Mouse (Mus musculus): ENCODE measurements around the gene Smg1.
A peak's percentile ranks its signal among the peaks of the same experiment; 100 is the strongest.

The Smg1 gene

DNA sequence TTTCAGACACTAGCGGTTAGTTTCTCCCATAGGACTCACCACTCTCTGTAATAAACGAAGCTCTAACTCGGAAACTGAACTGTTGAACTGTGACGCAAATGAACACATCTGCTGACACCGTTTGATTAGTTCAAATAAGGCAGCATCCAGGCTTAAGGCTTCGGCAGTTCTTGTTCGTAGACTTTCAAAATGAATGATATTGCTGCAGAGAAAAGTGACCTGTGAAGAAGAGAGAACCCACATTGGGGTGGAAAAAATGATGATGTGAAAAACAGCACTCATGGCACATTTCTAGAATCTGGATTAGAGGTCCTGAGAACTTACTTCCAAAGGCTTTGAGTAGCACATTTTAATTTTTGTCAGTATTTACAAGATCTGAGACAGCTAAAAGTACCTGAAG, 102.2 kb downstream of the Smg1 start:
- no peak for DNase-seq (ENCODE audit: low read depth, low spot score)

DNA sequence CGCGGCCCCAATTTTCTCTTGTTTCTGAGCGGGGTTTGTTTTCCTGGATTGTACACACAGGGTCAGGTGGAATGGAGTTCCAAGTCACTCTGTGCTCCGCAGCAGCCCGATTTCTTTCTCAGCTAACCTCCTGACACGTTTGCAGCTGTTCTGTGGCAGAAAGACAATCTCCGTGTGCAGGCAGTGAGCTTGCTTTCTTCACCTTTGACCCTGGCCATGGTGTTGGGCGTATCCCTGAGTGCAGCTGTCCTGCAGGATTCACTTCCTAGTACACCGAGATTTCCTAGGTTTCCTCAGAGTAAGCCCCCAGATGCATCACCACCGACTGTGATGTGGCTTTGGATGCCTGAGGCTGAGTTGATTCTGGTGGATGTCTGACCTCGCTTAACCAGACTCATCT, 108.3 kb downstream of the Smg1 start:
- DNase-seq (ENCODE audit: low read depth, low spot score): no peak

GRCm38 (mm10) chr7:118129430-118130041, 113.9 kb downstream of the Smg1 start, which contains the start of gene Arl6ip1:
Arl6ip1 (minus strand) TSS chr7:118129662.
- peak; percentile 99 for DNase-seq (ENCODE audit: low read depth, low spot score)

DNA sequence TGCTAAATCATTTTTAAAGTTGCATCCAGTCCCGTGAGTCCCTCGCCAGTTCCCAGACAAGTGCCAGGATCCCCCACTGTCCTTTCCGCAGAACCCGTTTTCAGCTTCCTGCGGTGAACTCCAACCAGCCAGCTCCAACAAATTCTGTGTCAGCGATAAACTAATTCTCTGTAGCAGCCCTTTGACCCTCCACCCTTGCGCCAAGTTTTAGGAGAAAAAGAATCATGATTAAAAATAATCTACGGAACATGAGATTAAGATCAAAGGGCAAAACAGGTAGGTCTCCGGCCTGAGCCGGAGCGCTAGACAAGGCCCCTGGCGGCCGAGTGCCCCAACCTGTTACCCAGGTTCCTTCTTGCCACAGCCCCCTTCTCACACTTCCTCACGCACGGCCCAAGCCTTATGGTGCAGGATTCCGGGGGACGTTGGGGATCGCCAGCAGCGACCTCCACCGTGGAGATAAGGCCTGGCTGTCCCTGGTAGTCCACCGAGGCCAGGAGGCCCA, 114.5 kb downstream of the Smg1 start:
- peak; percentile 51 for DNase-seq (ENCODE audit: low read depth, low spot score)

GRCm38 (mm10) chr7:118126219-118126875, 117.1 kb downstream of the Smg1 start:
- no peak for DNase-seq (ENCODE audit: low read depth, low spot score)

DNA sequence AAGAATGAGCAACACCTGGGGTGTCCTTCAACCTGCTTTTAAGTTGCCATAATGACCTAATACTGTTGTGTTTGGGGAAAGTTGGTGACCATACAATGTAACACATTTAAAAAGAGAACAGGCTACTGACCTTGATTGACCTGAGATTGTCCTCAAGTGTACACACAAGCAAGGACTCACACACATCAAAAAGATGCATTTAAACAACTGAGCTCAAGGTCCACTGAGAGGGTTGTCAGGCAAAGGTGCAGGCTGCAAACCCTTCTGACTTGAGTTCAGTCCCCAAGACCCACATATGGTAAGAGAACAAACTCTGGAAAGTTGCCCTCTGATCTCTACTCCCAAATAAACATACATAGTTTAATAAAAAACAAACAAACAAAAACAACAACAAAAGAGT, 117.7 kb downstream of the Smg1 start:
- no peak for DNase-seq (ENCODE audit: low read depth, low spot score)

DNA sequence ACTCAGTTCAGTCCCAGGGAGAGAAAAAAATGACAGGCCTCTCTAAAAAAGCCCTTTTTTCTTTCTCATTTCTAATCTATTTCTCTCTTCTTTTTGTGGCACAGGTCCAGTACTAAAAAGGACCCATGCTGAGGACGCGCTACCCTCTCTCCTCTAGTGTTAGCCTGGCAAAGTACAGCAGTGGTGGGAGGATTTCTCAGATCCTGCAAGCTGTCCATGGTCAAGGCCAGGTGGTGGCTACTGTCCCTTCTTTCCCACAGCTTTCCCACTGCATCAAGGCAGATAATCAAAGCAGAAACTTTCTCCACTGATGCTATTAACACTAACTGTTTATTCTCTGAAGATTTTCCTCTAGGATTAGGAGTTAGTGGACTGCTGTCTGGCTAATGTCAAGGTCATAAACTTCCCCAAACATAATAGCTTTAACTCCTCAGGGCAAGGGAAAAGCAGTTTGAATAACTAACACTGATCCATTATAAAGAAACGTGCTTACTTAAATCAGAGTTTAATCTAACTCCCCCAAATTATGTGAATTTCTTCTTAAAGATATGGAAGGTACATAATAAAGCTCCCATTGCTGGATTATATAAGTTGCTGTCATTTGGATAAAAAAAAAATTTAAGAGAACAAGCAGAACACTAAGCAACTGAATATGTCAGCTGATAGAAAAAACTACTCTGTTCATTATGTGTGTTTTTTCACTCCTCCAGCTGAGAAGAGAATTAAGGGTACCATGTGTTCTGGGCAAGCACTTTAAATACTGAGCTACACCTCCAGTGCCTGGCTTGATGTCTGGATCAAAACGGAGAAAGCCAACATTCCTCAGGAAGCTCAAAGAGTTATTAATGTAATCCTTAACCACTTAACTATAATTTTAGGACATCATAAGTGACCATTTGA, 119.7 kb downstream of the Smg1 start:
- DNase-seq (ENCODE audit: low read depth, low spot score): peak; percentile 55

GRCm38 (mm10) chr7:118122235-118122634, 121.2 kb downstream of the Smg1 start:
- no peak for DNase-seq (ENCODE audit: low read depth, low spot score)

DNA sequence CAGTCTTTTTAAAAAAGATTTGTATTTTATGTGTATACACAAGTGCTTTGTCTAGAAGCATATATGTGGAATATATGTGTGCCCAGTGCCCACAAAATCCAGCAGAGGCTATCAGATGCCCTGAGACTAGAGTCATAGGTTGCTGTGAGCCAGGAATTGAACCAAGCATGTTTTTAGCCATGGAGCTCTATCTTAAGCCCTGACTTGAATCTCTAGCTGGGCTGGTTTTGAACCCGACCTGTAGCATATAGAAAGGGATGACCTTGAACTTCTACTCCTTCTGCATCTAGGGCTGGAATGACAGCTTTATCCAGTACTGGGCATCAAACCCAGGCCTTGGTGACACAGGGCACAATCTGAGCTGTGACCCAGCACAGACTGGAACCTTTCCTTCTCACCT, 122.8 kb downstream of the Smg1 start:
- DNase-seq (ENCODE audit: low read depth, low spot score): no peak

DNA sequence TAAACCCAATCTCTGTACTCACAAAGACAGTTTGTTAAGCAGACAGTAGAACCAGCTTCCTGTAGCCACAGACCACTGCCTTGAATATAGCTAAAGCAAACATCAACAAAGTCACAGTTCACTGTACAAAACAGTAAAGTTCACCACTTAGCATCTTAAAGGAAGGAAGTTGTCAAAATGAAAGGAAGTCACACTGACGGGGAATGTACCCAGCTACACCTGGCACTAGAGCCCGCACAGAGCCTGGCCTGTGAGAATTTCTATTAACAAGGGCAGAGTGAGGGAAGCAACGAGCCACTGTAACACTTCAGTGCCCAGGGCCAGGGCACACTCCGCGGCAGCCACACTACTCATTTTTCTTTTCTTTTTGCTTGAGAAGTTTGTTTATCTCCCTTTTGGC, 123.5 kb downstream of the Smg1 start:
- no peak for DNase-seq (ENCODE audit: low read depth, low spot score)

GRCm38 (mm10) chr7:118119142-118119541, 124.3 kb downstream of the Smg1 start:
- no peak for DNase-seq (ENCODE audit: low read depth, low spot score)

- no peak for DNase-seq (ENCODE audit: low read depth, low spot score)
Observed at GRCm38 (mm10) chr7:118118426-118118825, 125.0 kb downstream of the Smg1 start.

DNA sequence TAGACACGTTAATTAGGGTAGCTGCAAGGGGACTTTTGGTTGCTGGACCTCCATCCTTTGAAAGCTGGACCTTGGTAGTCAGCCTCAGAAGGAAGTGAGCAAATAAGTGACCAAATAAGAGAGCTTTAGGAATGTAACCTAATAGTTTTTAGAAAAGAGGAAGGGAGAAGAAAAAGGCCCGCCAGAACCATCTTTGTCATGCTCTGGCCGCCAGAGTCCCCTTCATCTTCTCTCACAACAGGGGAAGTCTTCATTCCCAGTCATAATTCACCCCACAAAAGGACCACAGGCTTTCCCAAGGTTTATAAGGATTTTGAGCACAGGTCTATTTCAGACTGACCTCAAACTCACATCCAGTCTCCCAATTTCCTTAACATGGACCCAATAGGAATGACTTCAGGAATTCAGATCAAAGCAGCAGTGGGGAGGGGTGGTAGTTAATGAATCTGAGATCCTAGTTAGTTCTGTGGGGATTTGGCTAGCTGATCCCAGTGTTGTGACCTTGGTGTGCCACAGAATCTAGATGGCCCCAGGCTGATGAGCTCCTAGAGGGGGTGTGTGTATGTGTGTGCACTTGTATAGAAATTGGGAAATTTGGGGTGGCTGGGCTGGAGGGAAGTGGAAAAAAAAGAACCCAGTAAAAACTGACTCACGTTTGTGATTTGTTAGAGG, 125.8 kb downstream of the Smg1 start:
- DNase-seq (ENCODE audit: low read depth, low spot score): no peak

GRCm38 (mm10) chr7:118116787-118117538, 126.5 kb downstream of the Smg1 start:
- no peak for DNase-seq (ENCODE audit: low read depth, low spot score)

GRCm38 (mm10) chr7:118115877-118116568, 127.4 kb downstream of the Smg1 start, which contains the start of gene Rps15a:
Rps15a (minus strand) TSS chr7:118116188.
- peak; percentile 98 for DNase-seq (ENCODE audit: low read depth, low spot score)

- DNase-seq (ENCODE audit: low read depth, low spot score): no peak
Observed at GRCm38 (mm10) chr7:118115533-118115876, 128.0 kb downstream of the Smg1 start.

- no peak for DNase-seq (ENCODE audit: low read depth, low spot score)
Observed at GRCm38 (mm10) chr7:118113541-118114297, 129.8 kb downstream of the Smg1 start.

DNA sequence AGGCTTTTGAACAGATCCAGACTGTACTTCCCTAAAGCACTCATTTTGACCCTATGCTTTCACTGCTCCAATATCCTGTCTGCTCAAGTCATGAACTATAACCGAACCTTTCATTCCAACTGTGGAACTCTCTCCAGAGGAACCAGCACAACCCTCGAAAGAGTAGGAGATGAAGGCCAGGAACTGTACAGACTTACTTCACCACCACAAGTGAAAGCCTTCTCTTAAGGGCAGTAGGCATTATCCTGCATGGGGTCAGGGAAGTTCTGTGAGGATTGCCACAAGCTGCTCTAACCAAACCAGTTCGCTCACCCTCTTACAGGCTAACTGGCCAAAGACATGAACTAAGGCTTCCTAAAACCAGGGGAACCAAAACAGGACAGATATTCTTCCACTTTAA, 132.3 kb downstream of the Smg1 start:
- no peak for DNase-seq (ENCODE audit: low read depth, low spot score)

- DNase-seq (ENCODE audit: low read depth, low spot score): no peak
Observed at GRCm38 (mm10) chr7:118107671-118108070, 135.8 kb downstream of the Smg1 start.
